Mouse (Mus musculus): ENCODE results near the gene Calcrl. TPM values are rescaled to one million over a fixed set of nuclear protein-coding genes. Genes with fewer than 3 reads are reported as not detected.
"Not testable (repeated sequence)": the region's sequence is repeated elsewhere in the genome, so short reads cannot be mapped to it uniquely, and the experiment has no call there.

Gene Calcrl
- polyA plus RNA-seq, 1 experiment from 2014 or later = 30.8 TPM

GRCm38 (mm10) chr2:84441940-84442339 lies 16.7 kb upstream of the Calcrl start:
- Histone ChIP-seq H3K9ac (no peak overlapping the region), H3K36me3 (no peaks in the 10 kb centered on the region), H3K9me3 (no peaks in the 10 kb centered on the region), H3K27me3 (replicated peaks) (no peaks in the 10 kb centered on the region), H3K4me1 (replicated peaks) (no peaks in the 10 kb centered on the region), H3K4me2 (replicated peaks) (no peak overlapping the region), H3K27ac (no peak overlapping the region), H3K4me3 (replicated peaks) (no peak overlapping the region)
- 75% methylated on average over 5 of the region's 5 CpGs for WGBS
- no peak for ATAC-seq

GRCm38 (mm10) chr2:84429724-84430123 lies 4.5 kb upstream of the Calcrl start:
- Histone ChIP-seq H3K27me3 (replicated peaks) (no peaks in the 10 kb centered on the region), H3K4me2 (replicated peaks) (no peak overlapping the region), H3K27ac (no peak overlapping the region), H3K9me3 (no peaks in the 10 kb centered on the region), H3K4me1 (replicated peaks) (no peaks in the 10 kb centered on the region), H3K36me3 (no peaks in the 10 kb centered on the region), H3K9ac (no peak overlapping the region), H3K4me3 (replicated peaks) (no peak overlapping the region)
- peak; percentile 50 for ATAC-seq
- WGBS = 42% methylated on average over 11 of the region's 11 CpGs

GRCm38 (mm10) chr2:84428836-84429235 lies 3.6 kb upstream of the Calcrl start:
- ATAC-seq = no peak
- 44% methylated on average over 3 of the region's 3 CpGs for WGBS
- Histone ChIP-seq H3K27ac (no peak overlapping the region), H3K36me3 (no peaks in the 10 kb centered on the region), H3K9ac (no peak overlapping the region), H3K27me3 (replicated peaks) (no peaks in the 10 kb centered on the region), H3K4me1 (replicated peaks) (no peaks in the 10 kb centered on the region), H3K9me3 (no peaks in the 10 kb centered on the region), H3K4me2 (replicated peaks) (no peak overlapping the region), H3K4me3 (replicated peaks) (no peak overlapping the region)

- no peaks in the 10 kb centered on the region for H3K27me3 ChIP-seq (replicated peaks)
- 59% methylated on average over 4 of the region's 4 CpGs for WGBS
- no peak overlapping the region for H3K9ac ChIP-seq
- no peak for ATAC-seq
- no peak overlapping the region for H3K4me3 ChIP-seq (replicated peaks)
- H3K4me2 ChIP-seq (replicated peaks) = no peak overlapping the region
- H3K4me1 ChIP-seq (replicated peaks) = no peaks in the 10 kb centered on the region
- H3K9me3 ChIP-seq = no peaks in the 10 kb centered on the region
- H3K36me3 ChIP-seq = no peaks in the 10 kb centered on the region
- 0 out of 2 replicates have a peak overlapping the region, but pooled peaks have one; percentile 36 for H3K27ac ChIP-seq
Measured at GRCm38 (mm10) chr2:84426531-84426930, 1.3 kb upstream of the Calcrl start.

GRCm38 (mm10) chr2:84416501-84416900 lies 8.7 kb downstream of the Calcrl start:
- Histone ChIP-seq H3K36me3 (no peaks in the 10 kb centered on the region), H3K4me3 (replicated peaks) (no peak overlapping the region), H3K27me3 (replicated peaks) (no peaks in the 10 kb centered on the region), H3K27ac (no peak overlapping the region), H3K9me3 (no peaks in the 10 kb centered on the region), H3K4me2 (replicated peaks) (no peak overlapping the region), H3K9ac (no peak overlapping the region), H3K4me1 (replicated peaks) (no peaks in the 10 kb centered on the region)
- WGBS = 86% methylated on average over 4 of the region's 4 CpGs
- no peak for ATAC-seq

GRCm38 (mm10) chr2:84409796-84410592 lies 15.2 kb downstream of the Calcrl start:
- Histone ChIP-seq H3K27ac (no peak overlapping the region), H3K9me3 (no peaks in the 10 kb centered on the region), H3K4me2 (replicated peaks) (no peak overlapping the region), H3K4me1 (replicated peaks) (no peaks in the 10 kb centered on the region), H3K4me3 (replicated peaks) (no peak overlapping the region), H3K36me3 (no peaks in the 10 kb centered on the region), H3K9ac (no peak overlapping the region), H3K27me3 (replicated peaks) (no peaks in the 10 kb centered on the region)
- no peak for ATAC-seq

GRCm38 (mm10) chr2:84404834-84405233 lies 20.4 kb downstream of the Calcrl start:
- 94% methylated on average over 3 of the region's 3 CpGs for WGBS
- Histone ChIP-seq H3K4me1 (replicated peaks) (no peaks in the 10 kb centered on the region), H3K27me3 (replicated peaks) (no peaks in the 10 kb centered on the region), H3K36me3 (no peaks in the 10 kb centered on the region), H3K9ac (no peak overlapping the region), H3K27ac (no peak overlapping the region), H3K9me3 (no peaks in the 10 kb centered on the region), H3K4me3 (replicated peaks) (no peak overlapping the region), H3K4me2 (replicated peaks) (no peak overlapping the region)
- no peak for ATAC-seq

- ATAC-seq = no peak
- Histone ChIP-seq H3K4me3 (replicated peaks) (no peak overlapping the region), H3K36me3 (no peaks in the 10 kb centered on the region), H3K27me3 (replicated peaks) (no peaks in the 10 kb centered on the region), H3K9me3 (no peaks in the 10 kb centered on the region), H3K9ac (no peak overlapping the region), H3K4me1 (replicated peaks) (no peaks in the 10 kb centered on the region), H3K4me2 (replicated peaks) (no peak overlapping the region), H3K27ac (no peak overlapping the region)
- 63% methylated on average over 3 of the region's 3 CpGs for WGBS
Measured at GRCm38 (mm10) chr2:84402713-84403112, 22.5 kb downstream of the Calcrl start.

GRCm38 (mm10) chr2:84396557-84396956 lies 28.7 kb downstream of the Calcrl start:
- ATAC-seq = no peak
- Histone ChIP-seq H3K4me3 (replicated peaks) (no peak overlapping the region), H3K4me1 (replicated peaks) (no peaks in the 10 kb centered on the region), H3K36me3 (no peaks in the 10 kb centered on the region), H3K9ac (no peak overlapping the region), H3K4me2 (replicated peaks) (no peak overlapping the region), H3K27me3 (replicated peaks) (no peaks in the 10 kb centered on the region), H3K27ac (no peak overlapping the region), H3K9me3 (no peaks in the 10 kb centered on the region)
- 84% methylated on average over 4 of the region's 4 CpGs for WGBS

GRCm38 (mm10) chr2:84393236-84393635 lies 32.0 kb downstream of the Calcrl start:
- H3K4me2 ChIP-seq (replicated peaks) = no peak overlapping the region
- no peaks in the 10 kb centered on the region for H3K4me1 ChIP-seq (replicated peaks)
- no peak overlapping the region for H3K27ac ChIP-seq
- WGBS = 77% methylated on average over 4 of the region's 4 CpGs
- ATAC-seq = no peak
- no peaks in the 10 kb centered on the region for H3K9me3 ChIP-seq
- no peak overlapping the region for H3K9ac ChIP-seq
- no peaks in the 10 kb centered on the region for H3K36me3 ChIP-seq
- no peak overlapping the region for H3K4me3 ChIP-seq (replicated peaks)
- no peaks in the 10 kb centered on the region for H3K27me3 ChIP-seq (replicated peaks)

GRCm38 (mm10) chr2:84389075-84389474 lies 36.1 kb downstream of the Calcrl start:
- Histone ChIP-seq H3K27ac (no peak overlapping the region), H3K27me3 (replicated peaks) (no peaks in the 10 kb centered on the region), H3K4me2 (replicated peaks) (no peak overlapping the region), H3K4me1 (replicated peaks) (no peaks in the 10 kb centered on the region), H3K9me3 (no peaks in the 10 kb centered on the region), H3K4me3 (replicated peaks) (no peak overlapping the region), H3K9ac (no peak overlapping the region), H3K36me3 (no peaks in the 10 kb centered on the region)
- no peak for ATAC-seq

GRCm38 (mm10) chr2:84388537-84388936 lies 36.7 kb downstream of the Calcrl start:
- H3K4me1 ChIP-seq (replicated peaks); H3K9me3 ChIP-seq; H3K36me3 ChIP-seq; H3K27me3 ChIP-seq (replicated peaks); H3K4me2 ChIP-seq (replicated peaks); H3K4me3 ChIP-seq (replicated peaks); ATAC-seq; H3K27ac ChIP-seq; H3K9ac ChIP-seq: not testable (repeated sequence)
- WGBS = 81% methylated on average over 14 of the region's 14 CpGs

- Histone ChIP-seq H3K4me1 (replicated peaks) (no peaks in the 10 kb centered on the region), H3K36me3 (no peaks in the 10 kb centered on the region), H3K9me3 (no peaks in the 10 kb centered on the region), H3K27ac (no peak overlapping the region), H3K4me3 (replicated peaks) (no peak overlapping the region), H3K27me3 (replicated peaks) (no peaks in the 10 kb centered on the region), H3K9ac (no peak overlapping the region), H3K4me2 (replicated peaks) (no peak overlapping the region)
- no peak for ATAC-seq
- WGBS = 77% methylated on average over 7 of the region's 7 CpGs
Measured at GRCm38 (mm10) chr2:84388023-84388416, 37.2 kb downstream of the Calcrl start.
